Mouse (Mus musculus) embryonic facial prominence, embryonic 10.5 days (tissue): ENCODE results near the gene Rap1gap. TPM values are rescaled to one million over a fixed set of nuclear protein-coding genes. Genes with fewer than 3 reads are reported as not detected.

Experiments used
- DNase-seq: peaks from one replicate; pipeline ENCODE4 v3.0.0-alpha.2; 2017; ENCODE audit warnings: low spot score
- H3K27ac ChIP-seq: fragments of 300-500 bp; sonication (generic); replicated peaks from 2 replicates; pipeline ENCODE4 v1.5.1; 2016; ENCODE audit warnings: mild to moderate bottlenecking
- H3K27me3 ChIP-seq: fragments of 300-500 bp; sonication (generic); replicated peaks from 2 replicates; pipeline ENCODE4 v1.6.1; 2016; ENCODE audit warnings: low read depth, mild to moderate bottlenecking; ENCODE audit not compliant: poor library complexity, severe bottlenecking
- H3K36me3 ChIP-seq: fragments of 300-500 bp; sonication (generic); replicated peaks from 2 replicates; pipeline ENCODE4 v1.6.1; 2016; ENCODE audit warnings: mild to moderate bottlenecking, moderate library complexity
- H3K4me1 ChIP-seq: fragments of 300-500 bp; sonication (generic); 2 replicates; pipeline ENCODE4 v1.6.1; 2016
- H3K4me3 ChIP-seq: fragments of 300-500 bp; sonication (generic); 2 replicates; pipeline ENCODE4 v1.5.1; 2016; ENCODE audit warnings: mild to moderate bottlenecking, moderate library complexity
- H3K9me3 ChIP-seq: fragments of 300-500 bp; sonication (generic); 2 replicates; pipeline ENCODE4 v1.6.1; 2016; ENCODE audit warnings: mild to moderate bottlenecking
- WGBS: fragments of 180-500 bp; shearing (Covaris S2); methylation state at CpG from one replicate; pipeline ENCODE4 v1.1.7; 2016; 5-methylcytosine and 5-hydroxymethylcytosine counted together
- polyA plus RNA-seq: library from polyadenylated mRNA; unstranded; fragments of >200 nt; fragmentation: Nextera tagmentation; extraction: Ambion mirVana; gene quantifications from 2 replicates; pipeline ENCODE4 v1.2.1, GENCODE M21; 2016

Rap1gap gene
- polyA plus RNA-seq, 1 experiment from 2014 or later = 6.9 TPM

DNA sequence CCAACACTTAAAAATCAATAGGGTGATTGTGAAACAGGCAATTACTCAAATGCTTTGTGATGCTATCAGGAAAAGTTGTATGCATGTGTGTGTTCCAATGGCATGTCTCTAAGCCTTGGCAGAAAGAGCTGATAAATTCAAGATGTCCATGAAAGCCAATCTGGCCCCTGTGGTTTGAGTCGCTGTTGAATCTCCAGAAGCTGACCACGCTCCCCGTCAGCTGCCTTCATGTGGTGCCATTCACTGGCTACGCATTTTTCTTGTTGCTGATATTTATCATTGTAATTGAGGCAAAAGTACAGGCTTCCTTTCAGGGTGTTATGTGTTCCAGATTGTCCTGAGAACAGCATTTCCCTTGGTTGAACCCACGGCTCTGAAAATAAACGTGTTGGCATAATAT is 16.9 kb upstream of the Rap1gap start:
- 86% methylated on average over 6 of the region's 6 CpGs for WGBS
- Histone ChIP-seq H3K9me3 (no peaks in the 10 kb centered on the region), H3K27ac (no peak overlapping the region), H3K36me3 (peaks cover 99% of the 10 kb centered on the region), H3K4me1 (no peaks in the 10 kb centered on the region), H3K27me3 (no peaks in the 10 kb centered on the region), H3K4me3 (no peak overlapping the region)
- DNase-seq = no peak

DNA sequence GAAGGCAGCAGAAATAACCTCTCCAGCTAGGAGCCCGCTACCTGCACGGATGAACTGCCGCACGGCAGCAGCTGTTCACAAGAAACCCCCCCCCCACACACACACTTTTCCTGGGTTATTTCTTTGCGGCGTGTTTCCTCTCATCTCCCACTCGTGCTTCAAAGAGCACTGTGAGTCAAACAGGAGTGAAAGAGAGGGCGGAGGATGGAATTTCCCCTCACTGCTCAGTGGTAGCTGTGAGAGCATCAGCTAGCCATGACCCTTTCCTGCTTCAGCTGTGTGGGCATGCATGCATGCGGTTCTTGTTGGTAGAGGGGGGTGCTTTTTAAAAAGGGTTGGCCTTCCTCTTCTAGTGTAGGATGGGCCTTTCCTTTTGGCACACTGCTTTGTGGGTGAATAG is 16.3 kb upstream of the Rap1gap start:
- H3K4me1 ChIP-seq = no peaks in the 10 kb centered on the region
- H3K27me3 ChIP-seq = no peaks in the 10 kb centered on the region
- H3K36me3 ChIP-seq = peaks cover 99% of the 10 kb centered on the region
- no peak overlapping the region for H3K27ac ChIP-seq
- no peaks in the 10 kb centered on the region for H3K9me3 ChIP-seq
- WGBS = 92% methylated on average over 9 of the region's 9 CpGs
- DNase-seq = no peak
- no peak overlapping the region for H3K4me3 ChIP-seq

DNA sequence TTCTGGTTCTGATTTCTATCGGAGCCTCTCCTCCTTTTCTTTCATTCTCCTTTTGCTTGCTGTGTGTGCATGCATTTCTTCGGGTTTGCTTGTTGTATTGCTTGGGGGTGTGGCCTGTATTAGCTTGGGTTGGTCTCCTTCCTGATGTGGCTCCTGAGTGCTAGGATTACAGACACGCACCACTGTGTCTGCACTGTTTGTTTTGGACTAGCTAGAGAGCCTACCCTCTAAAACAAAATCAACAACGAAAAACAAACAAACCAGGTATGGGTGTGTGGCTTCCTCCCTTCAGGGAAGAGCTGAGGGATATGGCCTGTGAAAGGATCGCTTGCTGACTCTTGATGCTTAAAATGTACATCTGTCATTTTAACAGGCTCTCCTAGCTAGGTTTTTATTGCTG is 13.6 kb upstream of the Rap1gap start:
- no peak for DNase-seq
- Histone ChIP-seq H3K9me3 (no peaks in the 10 kb centered on the region), H3K4me1 (no peaks in the 10 kb centered on the region), H3K4me3 (no peak overlapping the region), H3K36me3 (peaks cover 99% of the 10 kb centered on the region), H3K27ac (no peak overlapping the region), H3K27me3 (no peaks in the 10 kb centered on the region)
- 83% methylated on average over 5 of the region's 5 CpGs for WGBS

DNA sequence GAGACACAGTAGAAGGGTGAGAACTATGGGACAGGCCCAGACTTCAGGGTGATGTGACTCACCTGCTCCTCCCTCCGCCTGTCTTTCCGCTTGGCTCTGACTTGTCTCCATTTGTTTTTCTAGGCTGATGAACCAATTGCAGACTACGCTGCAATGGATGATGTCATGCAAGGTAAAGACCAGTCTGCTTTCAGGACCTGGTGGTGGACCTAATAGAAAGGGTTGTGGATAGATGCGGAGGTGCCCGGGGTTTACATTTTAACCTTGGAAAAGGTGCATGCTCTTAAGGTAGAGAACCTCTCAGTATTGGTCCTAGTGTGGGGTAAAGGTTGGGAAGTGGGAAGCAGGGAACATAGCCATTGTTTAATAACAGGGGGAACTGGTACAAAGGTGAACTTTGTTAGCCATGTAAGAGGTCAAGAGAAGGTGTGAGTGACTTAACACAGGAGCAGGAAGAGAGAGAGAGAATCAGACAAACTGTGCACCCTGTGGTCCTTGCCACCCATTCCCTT is 11.6 kb upstream of the Rap1gap start:
- H3K27me3 ChIP-seq = no peaks in the 10 kb centered on the region
- no peak for DNase-seq
- peaks cover 100% of the 10 kb centered on the region for H3K36me3 ChIP-seq
- H3K4me1 ChIP-seq = no peaks in the 10 kb centered on the region
- no peak overlapping the region for H3K27ac ChIP-seq
- H3K9me3 ChIP-seq = no peaks in the 10 kb centered on the region
- 96% methylated on average over 5 of the region's 5 CpGs for WGBS
- H3K4me3 ChIP-seq = no peak overlapping the region

GRCm38 (mm10) chr4:137655241-137656031 is 9.1 kb upstream of the Rap1gap start:
- Histone ChIP-seq H3K9me3 (no peaks in the 10 kb centered on the region), H3K27me3 (no peaks in the 10 kb centered on the region), H3K27ac (no peak overlapping the region), H3K4me3 (no peak overlapping the region), H3K36me3 (peaks cover 82% of the 10 kb centered on the region), H3K4me1 (peaks cover 8% of the 10 kb centered on the region)
- no peak for DNase-seq
- 91% methylated on average over 18 of the region's 18 CpGs for WGBS

- 0 out of 2 replicates have a peak, but pooled peaks cover 1% of the 10 kb centered on the region for H3K27me3 ChIP-seq
- no peak overlapping the region for H3K4me3 ChIP-seq
- no peak overlapping the region for H3K27ac ChIP-seq
- peaks cover 60% of the 10 kb centered on the region for H3K36me3 ChIP-seq
- peaks cover 15% of the 10 kb centered on the region for H3K4me1 ChIP-seq
- DNase-seq = no peak
- 92% methylated on average over 8 of the region's 8 CpGs for WGBS
- H3K9me3 ChIP-seq = no peaks in the 10 kb centered on the region
Measured at GRCm38 (mm10) chr4:137657674-137658073, 6.9 kb upstream of the Rap1gap start.

GRCm38 (mm10) chr4:137659541-137659940 is 5.0 kb upstream of the Rap1gap start:
- Histone ChIP-seq H3K36me3 (peaks cover 41% of the 10 kb centered on the region), H3K4me1 (peaks cover 21% of the 10 kb centered on the region), H3K27ac (no peak overlapping the region), H3K9me3 (no peaks in the 10 kb centered on the region), H3K27me3 (peaks cover 20% of the 10 kb centered on the region), H3K4me3 (no peak overlapping the region)
- no peak for DNase-seq
- 75% methylated on average over 4 of the region's 4 CpGs for WGBS

GRCm38 (mm10) chr4:137660364-137661077 is 4.0 kb upstream of the Rap1gap start:
- Histone ChIP-seq H3K27me3 (peaks cover 30% of the 10 kb centered on the region), H3K9me3 (no peaks in the 10 kb centered on the region), H3K4me1 (peaks cover 28% of the 10 kb centered on the region), H3K36me3 (peaks cover 31% of the 10 kb centered on the region), H3K4me3 (no peak overlapping the region), H3K27ac (peak overlapping the region; percentile 12)
- peak; percentile 21 for DNase-seq
- WGBS = 68% methylated on average over 10 of the region's 10 CpGs

- no peaks in the 10 kb centered on the region for H3K9me3 ChIP-seq
- no peak for DNase-seq
- H3K27me3 ChIP-seq = peaks cover 35% of the 10 kb centered on the region
- peaks cover 26% of the 10 kb centered on the region for H3K36me3 ChIP-seq
- peak overlapping the region; percentile 12; the same call in 1 of the 2 replicates for H3K27ac ChIP-seq
- 60% methylated on average over 2 of the region's 2 CpGs for WGBS
- H3K4me3 ChIP-seq = no peak overlapping the region
- peaks cover 28% of the 10 kb centered on the region for H3K4me1 ChIP-seq
Measured at GRCm38 (mm10) chr4:137661078-137661450, 3.5 kb upstream of the Rap1gap start.

- WGBS = 78% methylated on average over 6 of the region's 6 CpGs
- Histone ChIP-seq H3K36me3 (peaks cover 21% of the 10 kb centered on the region), H3K4me3 (no peak overlapping the region), H3K4me1 (peaks cover 30% of the 10 kb centered on the region), H3K9me3 (no peaks in the 10 kb centered on the region), H3K27ac (peak overlapping the region; percentile 12; the same call in 1 of the 2 replicates), H3K27me3 (peaks cover 40% of the 10 kb centered on the region)
- DNase-seq = no peak
Measured at GRCm38 (mm10) chr4:137661547-137661946, 3.0 kb upstream of the Rap1gap start.

GRCm38 (mm10) chr4:137663491-137663890 is 1.0 kb upstream of the Rap1gap start:
- no peak overlapping the region for H3K4me3 ChIP-seq
- 87% methylated on average over 4 of the region's 4 CpGs for WGBS
- no peaks in the 10 kb centered on the region for H3K9me3 ChIP-seq
- no peak overlapping the region for H3K27ac ChIP-seq
- H3K36me3 ChIP-seq = peaks cover 3% of the 10 kb centered on the region; the same call in 1 of the 2 replicates
- DNase-seq = no peak
- peaks cover 39% of the 10 kb centered on the region for H3K4me1 ChIP-seq
- H3K27me3 ChIP-seq = peaks cover 59% of the 10 kb centered on the region

DNA sequence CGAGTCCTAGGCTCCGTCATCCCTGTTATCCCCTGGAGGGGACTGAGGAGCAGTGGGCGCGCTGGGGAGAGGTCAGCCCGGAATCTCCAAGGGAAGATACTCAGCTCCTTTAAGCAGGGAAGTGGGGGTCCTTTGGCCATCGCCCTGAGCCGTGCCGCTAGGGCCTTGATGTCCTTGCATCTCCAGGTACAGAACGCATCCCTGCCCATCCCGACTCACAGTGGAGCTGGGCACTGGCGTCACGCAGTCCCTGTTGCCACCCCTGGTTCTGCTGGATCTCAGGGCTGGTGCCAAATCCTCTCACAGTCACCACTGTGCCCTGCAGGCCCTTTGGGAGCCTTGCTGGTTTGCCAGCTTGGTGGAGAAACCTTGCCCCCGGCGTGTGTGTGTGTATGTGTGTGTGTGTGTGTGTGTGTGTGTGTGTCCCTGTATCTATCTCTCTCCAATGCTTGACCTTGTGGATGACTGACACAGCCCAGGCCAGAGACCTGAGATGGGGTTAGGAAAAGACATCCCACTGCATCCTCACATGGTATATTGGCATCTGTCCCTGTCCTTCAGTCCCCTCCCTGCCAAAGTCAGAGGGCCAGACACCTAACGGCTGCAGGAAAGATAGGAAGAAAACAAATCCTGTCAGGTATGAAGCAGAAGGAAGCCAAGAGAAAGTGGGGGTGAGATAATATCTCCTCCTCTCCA is 602 bp downstream of the Rap1gap start:
- Histone ChIP-seq H3K27me3 (peaks cover 59% of the 10 kb centered on the region), H3K4me3 (peak overlapping the region; percentile 74), H3K9me3 (no peaks in the 10 kb centered on the region), H3K36me3 (no peaks in the 10 kb centered on the region), H3K27ac (peak overlapping the region; percentile 65), H3K4me1 (peaks cover 34% of the 10 kb centered on the region)
- 16% methylated on average over 15 of the region's 15 CpGs for WGBS
- peak; percentile 21 for DNase-seq
